Mouse (Mus musculus) intestine, embryonic 14.5 days (tissue): ENCODE data around the gene Erbb4. TPM values are rescaled to one million over a fixed set of nuclear protein-coding genes. Genes with fewer than 3 reads are reported as not detected.

Source experiments
- ATAC-seq: fragments of 200-750 bp; cut with Nextera tagmentation; replicated peaks from 2 replicates; pipeline ENCODE4 v1.8.0; 2017; ENCODE audit warnings: low read depth, moderate number of reproducible peaks, moderate TSS enrichment, moderate library complexity; ENCODE audit not compliant: low FRiP score, low TSS enrichment
- DNase-seq: peaks from one replicate; pipeline ENCODE4 v3.0.0-alpha.2; 2018; ENCODE audit warnings: low spot score
- H3K27ac ChIP-seq: fragments of 300-500 bp; sonication (generic); 2 replicates; pipeline ENCODE4 v1.5.1; 2014; ENCODE audit warnings: low read depth, mild to moderate bottlenecking, control low read depth
- H3K27me3 ChIP-seq: fragments of 300-500 bp; sonication (generic); replicated peaks from 2 replicates; pipeline ENCODE4 v1.6.1; 2014; ENCODE audit warnings: low read length, control low read depth; ENCODE audit not compliant: control insufficient read depth, insufficient read depth
- H3K36me3 ChIP-seq: fragments of 300-500 bp; sonication (generic); 2 replicates; pipeline ENCODE4 v1.6.1; 2014; ENCODE audit warnings: low read length, control low read depth; ENCODE audit not compliant: control insufficient read depth, insufficient read depth
- H3K4me1 ChIP-seq: fragments of 300-500 bp; sonication (generic); replicated peaks from 2 replicates; pipeline ENCODE4 v1.6.1; 2014; ENCODE audit warnings: low read length, control low read depth, mixed read lengths; ENCODE audit not compliant: control insufficient read depth, insufficient read depth
- H3K4me2 ChIP-seq: fragments of 300-500 bp; sonication (generic); 2 replicates; pipeline ENCODE4 v1.6.1; 2014; ENCODE audit warnings: low read length
- H3K4me3 ChIP-seq: fragments of 300-500 bp; sonication (generic); 2 replicates; pipeline ENCODE4 v1.5.1; 2014; ENCODE audit warnings: low read depth, low read length, control low read depth, mixed read lengths
- H3K9ac ChIP-seq: fragments of 300-500 bp; sonication (generic); 2 replicates; pipeline ENCODE4 v1.6.1; 2014; ENCODE audit warnings: mild to moderate bottlenecking, low read length
- H3K9me3 ChIP-seq: fragments of 300-500 bp; sonication (generic); 2 replicates; pipeline ENCODE4 v1.6.1; 2016; ENCODE audit warnings: low read length, control low read depth; ENCODE audit not compliant: control insufficient read depth
- WGBS: fragments of 180-500 bp; shearing (Covaris S2); extraction: QIAGEN DNeasy Blood & Tissue Kit; methylation state at CpG from one replicate; pipeline ENCODE4 v1.1.7; 2014; 5-methylcytosine and 5-hydroxymethylcytosine counted together
- polyA plus RNA-seq: library from polyadenylated mRNA; unstranded; fragments of >200 nt; fragmentation: Nextera tagmentation; extraction: Ambion mirVana; gene quantifications from 2 replicates; pipeline ENCODE4 v1.2.1, GENCODE M21; 2014

Erbb4 gene
- polyA plus RNA-seq, result 0.08 TPM in 1 of 2 replicates, not detected in the other

- peaks cover 13% of the 10 kb centered on the region for H3K4me1 ChIP-seq
- no peaks in the 10 kb centered on the region for H3K9me3 ChIP-seq
- peak within 1 kb of the TSS; percentile 100 for H3K4me2 ChIP-seq
- ATAC-seq (no peak; the same call in 1 of the 2 replicates), DNase-seq (peak; percentile 71)
- WGBS, result under 1% methylated on average over 59 of the region's 63 CpGs
- no peaks in the 10 kb centered on the region for H3K36me3 ChIP-seq
- H3K9ac ChIP-seq, result 0 out of 2 replicates have a peak within 1 kb of the TSS, but pooled peaks have one; percentile 7
- H3K27ac ChIP-seq, result no peak within 1 kb of the TSS
- H3K4me3 ChIP-seq, result peak within 1 kb of the TSS; percentile 54
- H3K27me3 ChIP-seq, result peaks cover 62% of the 10 kb centered on the region
Measured at GRCm38 (mm10) chr1:69107485-69108158, at the start of gene Erbb4. Gene Erbb4 (minus strand): TSS chr1:69108059.

- Histone ChIP-seq H3K27ac (no peak overlapping the region), H3K9ac (no peak overlapping the region), H3K36me3 (no peaks in the 10 kb centered on the region), H3K4me3 (no peak overlapping the region), H3K27me3 (no peaks in the 10 kb centered on the region), H3K4me2 (no peak overlapping the region), H3K4me1 (no peaks in the 10 kb centered on the region), H3K9me3 (no peaks in the 10 kb centered on the region)
- DNase-seq (no peak), ATAC-seq (no peak)
- 72% methylated on average over 2 of the region's 2 CpGs for WGBS
Measured at GRCm38 (mm10) chr1:69157346-69157745, 49.5 kb upstream of the Erbb4 start.

GRCm38 (mm10) chr1:69141341-69141740, 33.5 kb upstream of the Erbb4 start:
- DNase-seq (no peak), ATAC-seq (no peak)
- no peak overlapping the region for H3K27ac ChIP-seq
- H3K4me3 ChIP-seq, result no peak overlapping the region
- H3K9ac ChIP-seq, result no peak overlapping the region
- no peaks in the 10 kb centered on the region for H3K4me1 ChIP-seq
- H3K4me2 ChIP-seq, result no peak overlapping the region
- no peaks in the 10 kb centered on the region for H3K27me3 ChIP-seq
- no peaks in the 10 kb centered on the region for H3K9me3 ChIP-seq
- no peaks in the 10 kb centered on the region for H3K36me3 ChIP-seq

GRCm38 (mm10) chr1:69139519-69139868, 31.6 kb upstream of the Erbb4 start:
- Histone ChIP-seq H3K4me1 (no peaks in the 10 kb centered on the region), H3K9me3 (no peaks in the 10 kb centered on the region), H3K27me3 (no peaks in the 10 kb centered on the region), H3K36me3 (no peaks in the 10 kb centered on the region), H3K27ac (no peak overlapping the region), H3K4me2 (no peak overlapping the region), H3K4me3 (no peak overlapping the region), H3K9ac (no peak overlapping the region)
- DNase-seq (no peak), ATAC-seq (no peak)
- 55% methylated on average over 6 of the region's 6 CpGs for WGBS

GRCm38 (mm10) chr1:69138856-69139518, 31.1 kb upstream of the Erbb4 start:
- H3K9me3 ChIP-seq, result no peaks in the 10 kb centered on the region
- H3K4me2 ChIP-seq, result no peak overlapping the region
- ATAC-seq (no peak), DNase-seq (no peak)
- H3K4me3 ChIP-seq, result no peak overlapping the region
- no peaks in the 10 kb centered on the region for H3K36me3 ChIP-seq
- no peak overlapping the region for H3K9ac ChIP-seq
- no peaks in the 10 kb centered on the region for H3K4me1 ChIP-seq
- H3K27ac ChIP-seq, result no peak overlapping the region
- 33% methylated on average over 4 of the region's 4 CpGs for WGBS
- no peaks in the 10 kb centered on the region for H3K27me3 ChIP-seq

- no peak overlapping the region for H3K4me3 ChIP-seq
- no peaks in the 10 kb centered on the region for H3K9me3 ChIP-seq
- H3K27ac ChIP-seq, result no peak overlapping the region
- DNase-seq (no peak), ATAC-seq (no peak)
- H3K4me2 ChIP-seq, result no peak overlapping the region
- no peak overlapping the region for H3K9ac ChIP-seq
- WGBS, result 86% methylated on average over 1 of the region's 1 CpGs
- H3K27me3 ChIP-seq, result no peaks in the 10 kb centered on the region
- no peaks in the 10 kb centered on the region for H3K36me3 ChIP-seq
- no peaks in the 10 kb centered on the region for H3K4me1 ChIP-seq
Measured at GRCm38 (mm10) chr1:69124147-69124848, 16.4 kb upstream of the Erbb4 start.

GRCm38 (mm10) chr1:69118249-69118938, 10.5 kb upstream of the Erbb4 start:
- no peak overlapping the region for H3K4me2 ChIP-seq
- no peaks in the 10 kb centered on the region for H3K9me3 ChIP-seq
- DNase-seq, result no peak
- H3K9ac ChIP-seq, result no peak overlapping the region
- no peak overlapping the region for H3K27ac ChIP-seq
- ATAC-seq, result no peak
- H3K4me3 ChIP-seq, result no peak overlapping the region
- no peaks in the 10 kb centered on the region for H3K4me1 ChIP-seq
- 86% methylated on average over 4 of the region's 4 CpGs for WGBS
- no peaks in the 10 kb centered on the region for H3K27me3 ChIP-seq
- no peaks in the 10 kb centered on the region for H3K36me3 ChIP-seq

GRCm38 (mm10) chr1:69108159-69108925, 483 bp upstream of the Erbb4 start:
- WGBS, result 6% methylated on average over 20 of the region's 20 CpGs
- Histone ChIP-seq H3K4me1 (peaks cover 13% of the 10 kb centered on the region), H3K9me3 (no peaks in the 10 kb centered on the region), H3K9ac (no peak overlapping the region), H3K27me3 (peaks cover 60% of the 10 kb centered on the region), H3K4me3 (peak overlapping the region; percentile 54), H3K36me3 (no peaks in the 10 kb centered on the region), H3K27ac (no peak overlapping the region), H3K4me2 (peak overlapping the region; percentile 100)
- DNase-seq, result peak; percentile 57
- no peak; the same call in 1 of the 2 replicates for ATAC-seq
